Mouse (Mus musculus) megakaryocyte, adult 5-6 weeks (primary cell): ENCODE measurements around the gene Ick. TPM values are rescaled to one million over a fixed set of nuclear protein-coding genes. Genes with fewer than 3 reads are reported as not detected.
"Not testable (repeated sequence)": the region's sequence is repeated elsewhere in the genome, so short reads cannot be mapped to it uniquely, and the experiment has no call there.

Source experiments
- ATAC-seq: 2 replicates; pipeline ENCODE4 v1.8.0; 2016; ENCODE audit warnings: mild to moderate bottlenecking, inconsistent platforms; ENCODE audit not compliant: poor library complexity, severe bottlenecking
- total RNA-seq, 2 experiments: library from RNA; stranded (forward) in 1 of 2; stranded (reverse) in 1 of 2; fragments of 153-499, 151-499 nt in 1 of 2; fragments of 221-1000, 200-1000 nt in 1 of 2; gene quantifications; 2 replicates each; pipeline versions ENCODE4 v1.2.3 to v1.2.4; 2015 to 2017

Gene Ick
- total RNA-seq, 2 experiments from 2014 or later = 2.5 to 3.4 TPM

DNA sequence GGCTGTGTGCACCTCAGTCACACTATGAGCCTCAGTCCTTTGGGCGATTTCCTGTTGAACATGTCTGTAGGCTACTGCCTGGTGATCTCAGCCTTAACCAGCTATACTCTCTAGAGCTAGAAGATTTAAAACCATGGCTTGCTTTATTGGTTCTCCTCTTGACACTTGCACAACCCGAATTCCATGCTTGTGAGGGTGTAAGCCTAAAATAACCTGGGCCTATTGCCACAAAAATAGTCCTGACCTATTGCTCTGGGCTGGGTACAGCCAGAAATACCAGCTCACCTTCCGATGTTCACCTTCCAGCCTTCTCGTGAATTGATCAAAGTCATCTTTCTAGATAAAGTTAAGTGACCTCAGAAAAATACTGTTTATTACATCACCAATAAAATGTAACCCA lies 30.5 kb downstream of the Ick start:
- no peak for ATAC-seq

GRCm38 (mm10) chr9:78146099-78146498 lies 37.1 kb downstream of the Ick start:
- no peak for ATAC-seq

DNA sequence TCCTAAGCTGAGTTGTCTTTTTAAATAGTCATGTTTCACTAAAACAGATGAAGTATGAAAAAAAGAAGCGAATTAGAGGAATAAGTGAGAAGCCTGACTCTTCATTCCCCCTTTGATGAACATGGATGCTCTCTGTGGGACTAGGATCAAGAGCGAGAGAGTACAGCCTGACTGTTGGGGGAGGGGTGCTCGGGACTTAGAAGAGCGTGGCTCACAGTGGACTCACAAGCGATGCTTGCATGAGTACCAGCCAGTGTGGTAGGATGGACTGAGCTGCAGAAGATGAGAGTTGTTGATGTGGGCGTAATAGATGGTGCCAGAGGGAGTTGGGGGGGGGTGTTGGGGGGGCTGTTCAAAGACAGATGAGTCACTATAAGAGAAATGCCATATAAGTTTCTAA lies 37.6 kb downstream of the Ick start:
- no peak for ATAC-seq

GRCm38 (mm10) chr9:78148149-78148548 lies 39.2 kb downstream of the Ick start:
- ATAC-seq = no peak

DNA sequence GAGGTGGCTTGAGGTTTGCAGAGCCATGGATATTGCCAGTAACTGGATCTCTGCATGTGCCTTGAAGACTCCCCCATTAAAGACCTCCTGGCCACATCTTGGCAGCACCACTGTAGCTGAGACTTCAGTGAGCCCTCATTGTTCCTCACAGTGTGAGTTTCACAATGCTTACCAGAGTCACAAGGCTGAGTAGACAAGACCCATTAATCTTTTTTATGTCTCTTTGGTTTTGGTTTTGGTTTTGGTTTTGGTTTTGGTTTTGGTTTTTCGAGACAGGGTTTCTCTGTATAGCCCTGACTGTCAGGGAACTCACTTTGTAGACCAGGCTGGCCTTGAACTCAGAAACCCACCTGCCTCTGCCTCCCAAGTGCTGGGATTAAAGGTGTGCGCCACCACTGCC lies 40.8 kb downstream of the Ick start:
- ATAC-seq = 0 out of 2 replicates have a peak, but pooled peaks have one; percentile 35

GRCm38 (mm10) chr9:78154211-78154977 lies 45.4 kb downstream of the Ick start:
- ATAC-seq = no peak

GRCm38 (mm10) chr9:78157221-78157620 lies 48.2 kb downstream of the Ick start:
- ATAC-seq = no peak

DNA sequence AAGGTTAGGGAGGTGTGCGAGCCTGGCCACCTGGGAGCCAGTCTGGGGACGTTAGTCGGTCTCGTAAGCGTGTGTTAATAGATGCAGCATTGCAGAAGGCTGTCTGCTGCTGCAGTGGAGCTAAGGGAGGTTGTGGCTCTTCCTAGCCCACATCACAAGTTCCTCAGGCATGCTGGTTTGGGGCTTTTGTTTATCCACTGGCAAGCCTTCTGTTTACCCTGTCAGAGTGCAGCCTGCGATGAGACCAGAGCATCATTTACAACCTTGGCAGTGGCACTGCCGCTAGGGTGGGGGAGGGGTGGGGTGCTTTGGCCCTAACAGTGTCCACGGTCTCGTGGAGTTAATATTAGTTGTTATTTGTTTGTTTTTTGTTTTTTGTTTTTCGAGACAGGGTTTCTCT lies 54.3 kb downstream of the Ick start:
- no peak for ATAC-seq

DNA sequence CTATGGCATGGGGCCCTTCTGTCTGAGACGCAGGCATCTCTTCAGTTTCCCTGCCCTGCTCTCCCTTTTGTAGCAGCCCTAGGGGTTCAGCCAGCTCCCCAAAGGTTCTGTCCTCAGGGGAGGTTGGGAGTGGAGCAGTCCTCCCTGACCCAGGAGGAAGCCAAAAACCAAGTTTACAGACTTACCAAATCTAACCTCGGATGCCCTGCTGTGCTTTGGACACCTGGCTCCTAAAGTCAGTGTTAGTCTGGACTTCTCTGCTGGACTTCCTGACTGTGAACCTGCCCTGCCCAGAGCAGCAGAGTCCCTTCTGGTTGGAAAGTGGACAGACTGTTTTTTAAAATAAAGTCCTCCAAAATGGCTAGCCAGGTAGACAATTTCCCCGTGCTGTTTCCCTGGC lies 55.7 kb downstream of the Ick start:
- ATAC-seq = no peak

GRCm38 (mm10) chr9:78165454-78165853 lies 56.5 kb downstream of the Ick start:
- no peak for ATAC-seq

GRCm38 (mm10) chr9:78166694-78167452 lies 57.9 kb downstream of the Ick start:
- no peak for ATAC-seq

DNA sequence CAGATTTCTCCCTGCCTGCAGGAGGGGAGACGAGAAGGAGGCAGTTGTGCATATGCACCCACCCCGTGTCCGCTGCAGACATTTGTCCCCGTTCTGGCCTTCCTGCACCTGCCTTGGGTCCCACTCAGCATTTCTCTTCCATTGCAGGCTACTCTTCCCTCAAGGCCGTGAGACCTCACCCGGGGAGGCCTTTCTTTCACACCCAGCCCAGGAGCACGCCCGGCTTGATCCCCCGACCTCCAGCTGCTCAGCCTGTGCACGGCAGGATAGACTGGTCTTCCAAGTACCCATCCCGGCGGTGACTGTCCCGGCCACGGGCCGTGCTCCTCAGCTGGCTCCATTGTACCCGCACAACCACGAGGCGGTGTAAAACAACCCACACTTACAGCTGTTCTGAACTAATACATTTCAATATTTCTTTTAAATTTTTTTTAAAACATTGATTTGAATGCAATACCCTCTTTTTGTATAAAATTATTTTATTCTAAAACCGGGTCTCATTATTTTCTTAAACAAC lies 58.5 kb downstream of the Ick start:
- ATAC-seq = no peak

DNA sequence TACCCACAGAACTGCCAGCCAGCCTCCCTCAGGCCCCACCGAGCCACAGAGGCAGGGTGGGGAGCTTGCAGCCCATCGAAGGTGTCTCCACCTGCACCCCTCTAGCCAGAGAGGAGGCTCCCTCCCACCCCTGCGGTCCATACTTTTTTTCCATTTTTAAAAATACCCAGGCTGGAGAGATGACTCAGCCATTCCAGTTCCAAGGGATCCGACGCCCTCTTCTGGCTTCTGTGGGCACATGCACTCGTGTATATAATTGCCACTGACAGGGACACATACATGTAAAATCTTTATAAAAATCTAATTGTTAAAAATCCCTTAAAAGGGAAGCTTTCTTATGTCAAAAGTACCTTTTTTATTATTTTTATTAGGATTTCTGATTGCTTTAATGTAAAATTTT lies 59.9 kb downstream of the Ick start:
- ATAC-seq = no peak

GRCm38 (mm10) chr9:78174016-78174415 lies 65.0 kb downstream of the Ick start:
- no peak for ATAC-seq

DNA sequence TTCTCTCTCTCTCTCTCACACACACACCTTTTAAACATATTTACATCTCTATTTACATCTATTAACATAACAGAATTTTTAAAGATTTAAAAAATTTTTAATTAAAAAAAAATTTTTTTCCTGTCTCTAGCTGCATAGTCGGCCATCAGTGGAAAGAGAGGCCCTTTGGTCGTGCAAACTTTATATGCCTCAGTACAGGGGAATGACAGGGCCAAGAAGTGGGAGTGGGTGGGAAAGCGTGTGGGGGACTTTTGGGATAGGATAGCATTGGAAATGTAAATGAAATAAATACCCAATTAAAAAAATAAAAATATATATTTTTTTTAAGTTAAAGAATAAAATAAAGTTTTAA lies 65.9 kb downstream of the Ick start:
- not testable (repeated sequence) for ATAC-seq

DNA sequence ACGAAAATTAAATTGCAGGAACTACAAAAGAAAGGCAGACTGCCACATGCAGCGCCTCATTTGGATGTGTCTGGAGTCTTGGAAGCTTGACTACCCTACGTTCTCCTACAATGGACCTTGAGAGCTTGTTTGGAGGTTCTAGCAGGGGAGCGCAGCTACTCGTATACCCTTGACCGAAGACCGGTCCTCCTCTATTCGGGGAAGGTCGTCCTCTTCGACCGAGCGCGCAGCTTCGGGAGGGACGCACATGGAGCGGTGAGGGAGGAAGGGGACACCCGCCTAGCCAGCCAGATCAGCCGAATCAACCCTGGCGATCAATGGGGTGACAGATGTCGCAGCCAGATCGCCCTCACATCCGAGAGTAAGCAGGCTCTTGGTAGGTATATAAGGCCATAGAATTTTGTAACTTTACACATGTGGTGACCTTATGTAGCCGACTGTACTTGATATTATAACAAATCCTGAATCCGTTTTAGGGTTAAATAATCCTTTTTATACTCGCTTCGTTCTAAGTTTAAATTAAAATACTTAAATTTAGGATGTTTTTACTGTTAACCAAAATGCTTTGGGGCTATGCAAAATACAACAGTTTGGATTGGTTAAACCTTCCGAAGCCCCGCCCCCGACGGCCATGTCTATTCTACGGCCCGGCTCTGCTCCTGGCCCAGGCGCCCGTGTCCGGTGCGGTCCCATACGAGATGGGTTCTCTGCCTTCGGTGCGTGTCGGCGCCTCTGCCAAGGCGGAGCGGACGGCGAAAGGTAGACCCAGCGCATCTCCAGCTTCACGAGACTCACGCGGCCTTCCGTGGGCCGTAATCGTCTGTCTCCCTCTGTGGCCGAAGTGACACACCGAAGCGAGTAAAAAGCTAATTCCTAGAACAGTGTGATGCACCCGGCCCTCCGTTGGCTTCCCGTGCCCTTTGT lies 66.5 kb downstream of the Ick start:
- ATAC-seq = peak; percentile 91

- ATAC-seq = peak; percentile 77
Observed at GRCm38 (mm10) chr9:78176201-78176727, 67.3 kb downstream of the Ick start.

GRCm38 (mm10) chr9:78176831-78177230 lies 67.8 kb downstream of the Ick start:
- ATAC-seq = peak; percentile 35

DNA sequence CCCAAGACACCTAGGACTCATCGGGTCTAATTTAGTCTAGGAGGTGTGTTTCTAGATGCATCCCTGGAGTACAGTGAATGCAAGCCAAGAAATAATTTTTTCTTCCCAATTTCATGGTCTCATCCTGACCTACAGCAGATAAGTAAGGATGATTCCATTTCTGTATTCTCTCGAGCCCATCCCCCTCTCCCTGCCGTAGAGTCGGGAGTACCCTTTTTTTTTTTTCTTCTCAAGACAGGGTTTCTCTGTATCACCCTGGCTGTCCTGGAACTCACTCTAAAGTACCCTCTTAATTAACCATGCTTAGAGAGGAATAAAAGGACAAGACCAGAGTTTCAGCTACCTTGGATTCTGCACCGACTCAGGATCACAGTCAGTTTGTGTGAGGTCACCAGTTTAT lies 69.2 kb downstream of the Ick start:
- ATAC-seq = no peak

- no peak for ATAC-seq
Observed at GRCm38 (mm10) chr9:78179071-78179470, 70.1 kb downstream of the Ick start.

GRCm38 (mm10) chr9:78182474-78182873 lies 73.5 kb downstream of the Ick start, which contains the start of gene Gsta4:
Gene Gsta4, plus strand, starts transcription at chr9:78182774.
- not testable (repeated sequence) for ATAC-seq
